Mouse (Mus musculus) ZHBTc4 (cell line): ENCODE measurements around the gene Trim2.

Experiments used
- DNase-seq: peaks from one replicate; pipeline ENCODE4 v3.0.0-alpha.2; 2011; ENCODE audit warnings: low read depth, low spot score

The Trim2 gene

GRCm38 (mm10) chr3:84254520-84254878, 52.2 kb downstream of the Trim2 start:
- DNase-seq, result no peak

GRCm38 (mm10) chr3:84253655-84254519, 52.8 kb downstream of the Trim2 start:
- no peak for DNase-seq

GRCm38 (mm10) chr3:84252776-84253654, 53.7 kb downstream of the Trim2 start:
- no peak for DNase-seq

DNA sequence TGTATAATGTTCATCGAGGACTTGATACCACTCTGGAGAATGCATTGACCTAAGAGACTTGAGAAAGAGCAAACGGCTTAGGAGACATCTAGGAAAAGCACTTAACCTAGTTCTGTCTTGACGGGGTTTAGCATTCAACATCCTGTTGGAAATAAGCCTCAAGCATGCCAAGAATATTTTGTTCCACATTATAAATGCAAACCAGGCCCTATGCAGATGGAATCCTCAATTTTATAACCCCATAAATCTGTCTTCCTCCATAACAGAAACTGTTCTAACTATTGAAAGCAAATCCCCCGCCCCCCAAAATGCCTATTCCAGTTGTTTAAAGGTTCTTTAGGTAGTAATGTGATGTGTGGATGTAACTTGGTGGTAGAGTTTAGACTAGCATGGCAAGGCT, 55.0 kb downstream of the Trim2 start:
- DNase-seq, result no peak

GRCm38 (mm10) chr3:84250275-84250674, 56.4 kb downstream of the Trim2 start:
- DNase-seq, result no peak

- no peak for DNase-seq
These were observed 58.9 kb downstream of the Trim2 start for GRCm38 (mm10) chr3:84247789-84248188.

GRCm38 (mm10) chr3:84246421-84246861, 60.2 kb downstream of the Trim2 start:
- DNase-seq, result no peak

GRCm38 (mm10) chr3:84243116-84243515, 63.6 kb downstream of the Trim2 start:
- DNase-seq, result no peak

GRCm38 (mm10) chr3:84242497-84242896, 64.2 kb downstream of the Trim2 start:
- DNase-seq, result no peak

GRCm38 (mm10) chr3:84241098-84241497, 65.6 kb downstream of the Trim2 start:
- DNase-seq, result no peak

DNA sequence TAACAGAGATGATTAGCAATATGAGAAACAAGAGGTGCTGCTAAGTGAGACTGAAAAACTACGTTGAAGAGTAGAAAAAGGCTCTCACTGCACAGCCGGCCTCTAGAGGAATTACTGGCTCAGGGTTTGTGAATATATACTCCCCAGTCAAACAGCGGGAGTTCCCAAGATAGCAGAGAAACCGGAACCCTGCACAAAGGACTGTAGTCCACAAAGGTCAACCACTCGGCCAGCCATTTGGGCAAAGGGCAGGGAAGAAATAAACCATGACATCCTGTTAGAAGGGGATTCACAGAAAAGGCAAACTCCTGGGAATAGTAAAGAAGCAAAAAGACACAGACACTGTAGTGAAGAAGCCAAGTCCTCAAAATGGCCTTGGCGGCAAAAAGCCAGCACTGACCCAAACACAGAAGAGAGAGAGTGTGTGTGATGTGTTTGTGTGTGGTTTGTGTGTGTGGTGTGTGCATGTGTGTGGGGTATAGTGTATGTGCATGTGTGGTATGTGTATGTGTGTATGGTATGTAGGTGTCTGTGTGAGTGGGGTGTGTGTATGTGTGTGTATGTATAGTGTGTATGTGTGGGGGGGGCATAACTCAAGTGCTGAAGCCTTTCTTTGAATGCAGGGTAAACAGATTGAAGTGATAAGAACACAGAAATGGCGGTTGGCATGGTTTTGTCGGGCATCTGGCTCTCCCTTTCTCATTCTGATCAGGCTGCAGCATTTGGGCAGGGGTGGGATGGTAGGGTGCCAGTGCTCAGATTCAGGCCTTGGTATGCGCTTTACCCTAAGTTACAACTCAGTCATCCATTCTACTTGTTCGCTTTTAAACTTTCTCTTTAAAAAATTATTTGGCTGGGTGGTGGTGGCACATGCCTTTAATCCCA, 71.0 kb downstream of the Trim2 start:
- no peak for DNase-seq

DNA sequence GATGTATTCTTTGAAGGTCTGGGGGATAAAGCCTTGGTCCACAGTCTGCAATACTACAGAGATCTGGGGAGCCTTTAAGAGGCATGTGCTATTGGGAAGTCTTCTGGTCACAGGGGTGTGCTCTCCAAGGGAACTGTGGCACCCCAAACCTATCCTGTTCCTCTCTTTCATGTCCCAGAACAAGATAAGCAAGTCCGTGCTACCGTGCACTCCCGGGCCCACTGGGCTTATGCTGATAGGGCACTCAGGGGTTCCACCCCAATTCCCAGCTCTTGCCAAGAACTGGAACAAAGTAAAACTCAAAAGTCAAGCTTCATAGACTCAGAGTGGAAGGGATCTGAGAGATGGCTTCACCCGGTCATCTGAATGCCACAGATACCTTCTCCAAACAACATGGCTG, 72.1 kb downstream of the Trim2 start:
- DNase-seq, result no peak

DNA sequence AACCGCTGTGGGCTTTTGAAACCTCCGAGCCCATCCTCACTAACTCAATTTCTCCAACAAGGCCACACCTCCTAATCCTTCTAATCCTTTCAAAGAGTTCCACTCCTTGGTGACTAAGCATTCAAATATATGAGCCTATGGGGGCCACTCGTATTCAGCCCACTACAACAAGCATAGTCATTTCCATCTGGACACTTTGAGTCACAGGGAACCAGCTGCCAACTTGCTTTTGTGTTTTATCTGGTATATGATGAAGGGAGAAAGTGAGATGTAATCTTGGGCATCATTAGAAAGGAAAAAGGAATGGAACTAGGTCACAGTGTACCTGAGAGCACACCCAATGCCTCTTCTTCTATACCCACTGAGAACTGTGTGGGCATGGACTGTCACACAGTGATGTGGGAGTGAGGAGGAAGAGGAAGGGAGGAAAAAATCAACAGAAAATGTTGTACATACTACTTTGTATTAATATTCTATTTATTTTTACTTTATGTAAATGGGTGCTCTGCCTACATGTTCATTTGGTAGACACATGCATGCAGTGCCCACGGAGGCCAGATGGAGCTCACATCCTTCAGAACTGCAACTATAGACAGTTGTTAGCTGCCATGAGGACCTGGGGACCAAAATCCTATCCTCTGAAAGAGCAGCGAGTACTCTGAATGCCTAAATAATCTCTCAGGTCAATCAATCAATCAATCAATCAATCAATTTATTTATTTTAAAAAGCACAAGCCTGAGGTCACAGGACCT, 72.8 kb downstream of the Trim2 start:
- DNase-seq, result no peak

DNA sequence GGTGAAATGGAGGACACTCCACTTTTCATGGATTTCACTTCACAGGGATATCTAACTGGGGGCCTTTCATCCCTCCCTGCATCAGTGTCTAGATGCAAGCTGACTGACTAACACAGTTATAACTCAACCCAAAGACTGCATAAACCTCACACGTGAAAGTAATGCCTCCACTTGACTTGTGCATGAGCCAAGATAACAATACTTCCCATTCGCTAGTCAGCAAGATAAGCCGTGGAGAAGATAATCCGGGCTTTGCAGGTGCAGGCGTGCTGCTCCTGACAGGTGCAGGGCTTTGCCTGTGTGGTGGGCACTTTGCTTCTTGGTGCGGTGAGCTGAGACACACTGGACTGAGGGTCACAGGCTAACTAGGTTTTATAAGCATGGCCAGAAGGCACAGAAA, 74.4 kb downstream of the Trim2 start:
- no peak for DNase-seq

GRCm38 (mm10) chr3:84230988-84231387, 75.7 kb downstream of the Trim2 start:
- DNase-seq, result no peak

DNA sequence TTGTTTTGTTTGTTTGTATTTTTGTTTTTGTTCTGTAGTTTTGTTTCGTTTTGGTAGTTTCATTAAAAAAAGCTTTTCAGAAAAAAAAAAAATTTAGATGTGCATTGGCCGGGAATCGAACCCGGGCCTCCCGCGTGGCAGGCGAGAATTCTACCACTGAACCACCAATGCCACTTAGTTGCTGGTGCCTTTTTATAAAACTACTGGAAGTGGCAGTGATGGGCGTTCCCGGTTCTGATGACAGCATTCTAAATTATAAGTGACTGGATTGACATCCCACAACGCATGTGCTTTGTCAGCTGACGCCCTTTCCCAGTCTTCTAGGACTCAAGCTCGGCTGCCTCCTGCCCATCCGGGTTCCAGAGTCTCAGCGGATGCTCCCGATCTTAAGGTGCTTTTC, 77.8 kb downstream of the Trim2 start:
- peak; percentile 68 for DNase-seq

DNA sequence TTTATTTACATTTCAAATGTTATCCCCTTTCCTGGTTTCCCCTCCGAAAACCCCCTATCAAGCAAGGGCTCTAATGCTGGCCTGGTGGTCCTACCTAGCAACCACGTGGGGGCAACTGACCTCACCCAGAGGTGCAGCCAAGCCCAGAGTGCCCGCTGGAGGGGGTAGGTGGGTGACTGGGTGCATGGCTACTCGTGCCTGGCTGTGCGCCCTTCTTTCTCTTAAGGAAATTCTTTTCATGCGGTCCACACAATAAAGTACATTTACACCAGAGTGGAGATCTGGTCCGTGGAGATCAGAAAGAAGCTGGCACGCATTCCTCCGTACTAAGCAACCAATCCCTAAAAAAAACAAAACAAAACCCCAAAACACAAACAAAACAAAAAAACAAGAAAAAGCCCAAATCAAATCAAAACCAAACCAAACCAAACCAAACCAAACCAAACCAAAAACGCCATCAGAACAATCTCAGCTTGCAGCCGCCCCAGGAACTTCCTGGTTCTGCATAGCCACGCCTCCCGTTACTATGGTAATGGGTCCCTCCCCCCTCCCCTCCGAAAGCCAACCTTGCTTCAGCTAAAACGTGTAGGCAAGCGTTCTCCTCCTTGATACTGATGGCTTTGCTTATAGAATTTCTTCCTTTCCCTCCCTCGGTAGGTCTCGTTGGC, 78.3 kb downstream of the Trim2 start:
- DNase-seq, result peak; percentile 95

DNA sequence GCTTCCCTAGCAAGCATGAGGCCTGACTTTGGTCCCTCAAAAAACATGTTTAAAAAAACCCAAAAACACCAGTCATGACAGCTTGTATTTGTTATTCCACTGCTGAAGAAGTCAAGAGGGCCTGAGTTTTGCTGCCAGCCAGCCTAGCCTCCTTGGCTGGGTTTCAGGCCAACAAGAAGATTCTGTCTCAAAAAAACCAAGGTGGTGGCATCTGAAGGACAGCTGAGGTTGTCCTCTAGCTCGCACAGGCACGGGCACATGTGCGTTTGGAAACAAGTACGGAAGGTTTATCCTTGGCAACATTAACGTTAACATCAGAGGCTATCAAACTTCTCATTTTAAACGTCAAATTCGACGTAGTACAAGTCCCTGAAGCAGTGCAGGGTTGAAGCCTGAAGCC, 79.0 kb downstream of the Trim2 start:
- no peak for DNase-seq

GRCm38 (mm10) chr3:84224982-84225381, 81.7 kb downstream of the Trim2 start:
- peak; percentile 72 for DNase-seq

- peak; percentile 35 for DNase-seq
These were observed 85.9 kb downstream of the Trim2 start for GRCm38 (mm10) chr3:84220748-84221147.
